Mouse (Mus musculus) liver, embryonic 14.5 days (tissue): Measurements from ENCODE around the gene Mrs2. TPM values are rescaled to one million over a fixed set of nuclear protein-coding genes. Genes with fewer than 3 reads are reported as not detected.

Source experiments
- ATAC-seq: fragments of 200-750 bp; cut with Nextera tagmentation; 2 replicates; pipeline ENCODE4 v1.8.0; 2017; ENCODE audit warnings: moderate number of reproducible peaks, mild to moderate bottlenecking, moderate library complexity; ENCODE audit not compliant: insufficient read depth
- DNase-seq, 3 experiments: peaks; one replicate each; pipeline ENCODE4 v3.0.0-alpha.2; 2012 to 2013; ENCODE audit warnings: low read depth in 3 of 3, low spot score in 3 of 3
- H3K27ac ChIP-seq: fragments of 300-500 bp; sonication (generic); 2 replicates; pipeline ENCODE4 v1.5.1; 2014; ENCODE audit warnings: moderate library complexity, mild to moderate bottlenecking, control low read depth, inconsistent platforms
- H3K27me3 ChIP-seq: fragments of 300-500 bp; sonication (generic); 2 replicates; pipeline ENCODE4 v1.6.1; 2014; ENCODE audit warnings: mild to moderate bottlenecking, low read length, moderate library complexity; ENCODE audit not compliant: control insufficient read depth, insufficient read depth
- H3K36me3 ChIP-seq: fragments of 300-500 bp; sonication (generic); replicated peaks from 2 replicates; pipeline ENCODE4 v1.6.1; 2014; ENCODE audit warnings: low read depth; ENCODE audit not compliant: control insufficient read depth, insufficient read depth
- H3K4me1 ChIP-seq, 2 experiments: fragments of 200-500 bp in 1 of 2; fragments of 300-500 bp in 1 of 2; sonication (generic) in 1 of 2; replicated peaks; 2 replicates each; pipeline ENCODE4 v1.6.1; 2012 to 2014; ENCODE audit warnings: antibody characterized with exemption in 1 of 2, inconsistent platforms in 1 of 2, low read length in 1 of 2; ENCODE audit not compliant: control insufficient read depth in 2 of 2, insufficient read depth in 2 of 2
- H3K4me2 ChIP-seq: fragments of 300-500 bp; sonication (generic); 2 replicates; pipeline ENCODE4 v1.6.1; 2014; ENCODE audit warnings: low read depth, mild to moderate bottlenecking, control low read depth, moderate library complexity
- H3K4me3 ChIP-seq, 2 experiments: fragments of 200-500 bp in 1 of 2; fragments of 300-500 bp in 1 of 2; sonication (generic) in 1 of 2; 2 replicates each; pipeline ENCODE4 v1.5.1; 2012 to 2014; ENCODE audit warnings: low read depth in 2 of 2, low read length in 2 of 2, mild to moderate bottlenecking in 2 of 2, control low read depth in 1 of 2, inconsistent platforms in 1 of 2, moderate library complexity in 1 of 2; ENCODE audit not compliant: insufficient read depth in 1 of 2
- H3K9ac ChIP-seq: fragments of 300-500 bp; sonication (generic); replicated peaks from 2 replicates; pipeline ENCODE4 v1.6.1; 2014; ENCODE audit warnings: mild to moderate bottlenecking, control low read depth, moderate library complexity
- H3K9me3 ChIP-seq: fragments of 300-500 bp; sonication (generic); 2 replicates; pipeline ENCODE4 v1.6.1; 2016; ENCODE audit warnings: low read length, mixed read lengths; ENCODE audit not compliant: control insufficient read depth
- CTCF ChIP-seq: IDR thresholded peaks from 2 replicates; pipeline ENCODE4 v1.5.1; 2016; ENCODE audit warnings: antibody characterized with exemption, low read depth, control low read depth
- EP300 ChIP-seq: IDR thresholded peaks from 2 replicates; pipeline ENCODE4 v1.6.1; 2016; ENCODE audit warnings: antibody characterized with exemption, low read depth
- WGBS: fragments of 180-500 bp; shearing (Covaris S2); extraction: QIAGEN DNeasy Blood & Tissue Kit; methylation state at CpG from one replicate; pipeline ENCODE4 v1.1.7; 2014; ENCODE audit not compliant: insufficient replicate concordance; 5-methylcytosine and 5-hydroxymethylcytosine counted together
- polyA plus RNA-seq, 2 experiments: library from polyadenylated mRNA; depleted of rRNA in 1 of 2; stranded (reverse) in 1 of 2; unstranded in 1 of 2; fragments of >200 nt; fragmentation: Nextera tagmentation in 1 of 2; extraction: Ambion mirVana in 1 of 2; gene quantifications; 2 replicates each; pipeline versions ENCODE4 v1.2.1 to v1.2.3; 2012 to 2014

Mrs2 gene
- polyA plus RNA-seq, 2 experiments: 8.4 to 17.7 TPM

DNA sequence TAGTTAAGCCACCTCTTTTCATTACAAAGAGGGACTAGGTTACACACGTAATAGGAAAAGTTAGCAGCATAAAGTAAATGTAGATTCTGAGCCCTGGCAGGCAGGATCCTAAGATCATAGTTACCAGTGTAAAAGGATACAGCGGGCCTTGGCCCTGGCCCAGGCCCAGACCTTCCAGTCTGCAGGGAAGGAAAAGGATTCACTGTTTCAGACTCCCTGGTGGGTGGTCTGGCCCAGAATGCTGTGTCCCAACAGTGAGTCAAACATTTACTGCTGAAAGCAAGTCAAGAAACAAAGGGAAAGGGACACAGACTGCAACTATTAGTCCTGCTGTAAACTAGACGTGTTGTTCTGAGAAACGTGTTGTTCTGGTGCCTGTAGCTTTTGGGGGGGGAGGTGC, 74.6 kb downstream of the Mrs2 start:
- Histone ChIP-seq H3K27ac (no peak overlapping the region), H3K9ac (no peak overlapping the region), H3K36me3 (no peaks in the 10 kb centered on the region), H3K4me2 (no peak overlapping the region), H3K4me3 (no peak overlapping the region), H3K27me3 (no peaks in the 10 kb centered on the region), H3K4me1 (peaks cover 0 to 8% of the 10 kb centered on the region in 2 experiments; a peak in 2 of 4 replicates), H3K9me3 (no peaks in the 10 kb centered on the region)
- TF ChIP-seq CTCF (no peak), EP300 (no peak)
- ATAC-seq (no peak), DNase-seq (no peak)
- 38% methylated on average over 4 of the region's 4 CpGs for WGBS

DNA sequence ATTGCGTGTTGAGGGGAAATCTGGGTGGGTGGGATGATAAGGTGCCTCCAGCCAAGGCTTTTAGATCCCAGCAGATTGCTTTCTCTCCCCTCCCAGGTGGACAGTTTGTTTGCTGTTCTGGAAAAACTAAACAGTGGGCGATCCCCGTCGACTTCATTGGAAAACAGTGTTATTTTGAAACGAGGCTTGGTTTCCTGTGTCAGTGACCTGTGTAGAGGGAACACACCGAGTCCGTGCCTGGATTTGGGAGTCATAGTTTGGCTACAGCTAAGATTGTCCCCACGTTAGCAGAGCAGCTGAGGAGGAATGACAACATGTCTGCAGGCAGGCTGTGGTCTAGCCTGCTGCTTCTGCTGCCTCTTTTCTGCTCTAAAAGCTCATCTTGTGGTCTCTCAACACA, 76.9 kb downstream of the Mrs2 start:
- H3K4me1 ChIP-seq: peaks cover 0 to 4% of the 10 kb centered on the region in 2 experiments; a peak in 1 of 4 replicates
- TF ChIP-seq CTCF (no peak), EP300 (no peak)
- WGBS: 39% methylated on average over 8 of the region's 8 CpGs
- H3K27ac ChIP-seq: no peak overlapping the region
- no peaks in the 10 kb centered on the region for H3K9me3 ChIP-seq
- H3K4me2 ChIP-seq: peak overlapping the region; percentile 24
- peak overlapping the region in 1 of 2 experiments; percentile 21; a peak in 1 of 4 replicates for H3K4me3 ChIP-seq
- DNase-seq (no peak), ATAC-seq (no peak)
- peaks cover 10% of the 10 kb centered on the region for H3K27me3 ChIP-seq
- H3K9ac ChIP-seq: no peak overlapping the region
- H3K36me3 ChIP-seq: no peaks in the 10 kb centered on the region

DNA sequence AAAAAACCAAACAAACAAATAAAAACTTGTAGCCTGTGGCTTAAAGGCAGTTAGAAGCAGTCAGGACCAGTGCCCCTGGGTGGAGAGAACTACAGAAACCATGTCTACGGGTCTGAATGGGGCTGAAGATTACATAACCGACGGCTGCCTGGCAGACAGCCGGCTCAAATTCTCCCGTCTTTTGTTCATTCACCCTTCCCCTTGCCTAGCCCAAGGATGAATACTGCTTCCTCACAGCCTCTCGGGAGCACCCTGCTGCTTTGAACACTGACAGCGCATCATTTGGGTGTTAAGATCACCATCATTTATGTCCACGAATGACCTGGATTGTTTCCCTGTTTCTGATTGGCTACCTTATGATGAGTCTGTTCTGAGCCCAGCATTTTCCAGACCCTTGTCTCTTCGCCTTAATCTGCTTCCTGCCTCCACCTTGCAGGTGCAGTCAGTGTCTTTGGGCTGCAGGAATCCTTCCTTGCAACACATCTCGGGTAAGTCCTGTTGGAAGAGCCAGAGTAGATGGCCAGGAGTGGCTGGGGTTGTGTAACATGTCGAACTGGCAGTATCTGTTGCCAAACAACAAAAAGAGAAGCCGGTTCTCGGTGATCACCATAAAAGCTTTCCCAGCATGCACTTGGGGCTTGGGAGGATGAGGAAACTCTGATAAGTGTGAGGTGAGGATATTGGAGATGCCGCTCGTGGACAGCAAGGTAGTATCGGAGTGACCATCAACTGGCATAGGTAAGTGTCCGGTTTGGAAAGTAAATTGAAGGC, 77.5 kb downstream of the Mrs2 start, which contains the start of gene Gpld1:
Gene Gpld1, plus strand, starts transcription at position 641 of the 771 bp plus-strand sequence.
- Histone ChIP-seq H3K9ac (no peak within 1 kb of the TSS), H3K27ac (no peak within 1 kb of the TSS), H3K36me3 (no peaks in the 10 kb centered on the region), H3K4me2 (peak within 1 kb of the TSS; percentile 24), H3K4me3 (peak within 1 kb of the TSS in 1 of 2 experiments; percentile 21; a peak in 1 of 4 replicates), H3K4me1 (peaks cover 0 to 4% of the 10 kb centered on the region in 2 experiments; a peak in 1 of 4 replicates), H3K9me3 (no peaks in the 10 kb centered on the region), H3K27me3 (peaks cover 16% of the 10 kb centered on the region)
- ATAC-seq: peak; percentile 39; the same call in 1 of the 2 replicates
- WGBS: 50% methylated on average over 17 of the region's 17 CpGs
- TF ChIP-seq EP300: no peak
- no peak for TF ChIP-seq CTCF
- DNase-seq: no peak

DNA sequence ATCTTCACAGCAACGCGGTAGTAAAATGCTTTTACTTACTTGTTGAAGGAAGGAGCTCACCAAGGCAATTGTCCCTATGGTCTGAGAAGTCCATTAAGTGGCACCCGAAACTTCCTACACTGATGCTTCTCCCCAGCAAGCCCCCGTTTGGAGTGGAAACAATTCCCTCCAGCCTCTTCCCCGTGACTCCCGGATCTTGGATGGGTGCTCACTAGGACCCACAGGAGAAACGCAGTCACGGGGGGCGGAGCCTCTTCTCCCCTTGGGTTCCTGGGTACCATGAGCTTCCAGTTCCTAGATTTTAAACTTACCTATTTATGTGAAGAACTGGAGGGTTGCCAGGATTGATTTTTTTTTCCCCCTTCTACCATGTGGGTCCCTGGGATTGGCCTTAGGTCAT, 80.7 kb downstream of the Mrs2 start:
- peaks cover 35% of the 10 kb centered on the region for H3K27me3 ChIP-seq
- H3K9me3 ChIP-seq: no peaks in the 10 kb centered on the region
- ATAC-seq (no peak), DNase-seq (no peak)
- H3K36me3 ChIP-seq: no peaks in the 10 kb centered on the region
- H3K9ac ChIP-seq: no peak overlapping the region
- no peak overlapping the region for H3K4me3 ChIP-seq
- no peak overlapping the region for H3K27ac ChIP-seq
- no peak overlapping the region for H3K4me2 ChIP-seq
- H3K4me1 ChIP-seq: peaks cover 0 to 4% of the 10 kb centered on the region in 2 experiments; a peak in 1 of 4 replicates
- no peak for TF ChIP-seq CTCF
- TF ChIP-seq EP300: no peak
- WGBS: 65% methylated on average over 9 of the region's 9 CpGs

DNA sequence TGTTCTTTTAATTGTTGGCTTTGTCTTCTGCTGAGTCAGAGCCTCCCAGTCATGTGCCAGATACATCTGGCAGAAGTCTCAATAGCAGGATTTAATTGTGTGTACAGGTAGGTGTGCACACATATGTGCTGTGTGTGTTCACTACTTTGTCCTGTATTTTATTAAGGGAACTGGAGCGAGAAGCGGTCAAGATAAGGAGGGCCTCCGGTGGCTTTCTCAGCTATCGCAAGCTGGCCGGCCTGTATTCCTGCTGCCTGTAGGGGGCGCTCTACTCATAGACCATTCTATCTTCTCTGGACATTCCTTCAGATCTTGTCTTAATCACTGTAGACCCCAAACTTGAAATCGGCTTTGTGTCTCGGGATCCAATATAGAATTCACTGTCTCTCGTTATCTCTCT, 81.5 kb downstream of the Mrs2 start:
- no peaks in the 10 kb centered on the region for H3K9me3 ChIP-seq
- peak; percentile 39 to 43 (median 42) for DNase-seq
- H3K4me3 ChIP-seq: no peak overlapping the region
- WGBS: 6% methylated on average over 9 of the region's 9 CpGs
- no peaks in the 10 kb centered on the region for H3K36me3 ChIP-seq
- peaks cover 35% of the 10 kb centered on the region for H3K27me3 ChIP-seq
- H3K9ac ChIP-seq: no peak overlapping the region
- peak; percentile 80 for TF ChIP-seq CTCF
- no peak for TF ChIP-seq EP300
- ATAC-seq: no peak
- no peak overlapping the region for H3K4me2 ChIP-seq
- H3K4me1 ChIP-seq: peaks cover 0 to 4% of the 10 kb centered on the region in 2 experiments; a peak in 1 of 4 replicates
- H3K27ac ChIP-seq: no peak overlapping the region
